Mouse (Mus musculus) spleen, postnatal 4 days (tissue): Measurements from ENCODE around the gene Ccdc162.
A peak's percentile ranks its signal among the peaks of the same experiment; 100 is the strongest.
"Not testable (repeated sequence)": the region's sequence is repeated elsewhere in the genome, so short reads cannot be mapped to it uniquely, and the experiment has no call there.

Experiments used
- DNase-seq, 2 experiments: peaks; one replicate each; pipeline ENCODE4 v3.0.0; 2022; ENCODE audit warnings: low spot score in 2 of 2

Gene Ccdc162

GRCm38 (mm10) chr10:41538986-41539385, 177.4 kb downstream of the Ccdc162 start:
- no peak for DNase-seq

- no peak for DNase-seq
Observed at GRCm38 (mm10) chr10:41537983-41538330, 178.5 kb downstream of the Ccdc162 start.

GRCm38 (mm10) chr10:41537226-41537982, 179.0 kb downstream of the Ccdc162 start:
- DNase-seq = no peak

- DNase-seq = no peak
Observed at GRCm38 (mm10) chr10:41536714-41537113, 179.7 kb downstream of the Ccdc162 start.

GRCm38 (mm10) chr10:41535991-41536390, 180.4 kb downstream of the Ccdc162 start:
- DNase-seq = no peak

GRCm38 (mm10) chr10:41529972-41530371, 186.5 kb downstream of the Ccdc162 start:
- DNase-seq = no peak

- no peak for DNase-seq
Observed at GRCm38 (mm10) chr10:41525696-41526095, 190.7 kb downstream of the Ccdc162 start.

- no peak for DNase-seq
Observed at GRCm38 (mm10) chr10:41523386-41523785, 193.0 kb downstream of the Ccdc162 start.

GRCm38 (mm10) chr10:41520410-41520673, 196.1 kb downstream of the Ccdc162 start:
- no peak for DNase-seq

- DNase-seq = peak; percentile 59 to 85
Observed at GRCm38 (mm10) chr10:41519640-41520409, 196.6 kb downstream of the Ccdc162 start.

- DNase-seq = peak; percentile 91 to 97
Observed at GRCm38 (mm10) chr10:41518981-41519618, 197.3 kb downstream of the Ccdc162 start, which contains the start of gene Cd164. Gene Cd164 (plus strand): TSS chr10:41519414.

GRCm38 (mm10) chr10:41518508-41518980, 197.9 kb downstream of the Ccdc162 start:
- DNase-seq = peak; percentile 75 to 87

- DNase-seq = no peak
Observed at GRCm38 (mm10) chr10:41514921-41515320, 201.5 kb downstream of the Ccdc162 start.

GRCm38 (mm10) chr10:41514301-41514700, 202.1 kb downstream of the Ccdc162 start:
- DNase-seq = no peak

- DNase-seq = no peak
Observed at GRCm38 (mm10) chr10:41509160-41509559, 207.3 kb downstream of the Ccdc162 start.

GRCm38 (mm10) chr10:41505446-41505845, 211.0 kb downstream of the Ccdc162 start:
- DNase-seq = not testable (repeated sequence)

- no peak for DNase-seq
Observed at GRCm38 (mm10) chr10:41504996-41505395, 211.4 kb downstream of the Ccdc162 start.

GRCm38 (mm10) chr10:41500941-41501340, 215.5 kb downstream of the Ccdc162 start:
- no peak for DNase-seq

- no peak for DNase-seq
Observed at GRCm38 (mm10) chr10:41491111-41491510, 225.3 kb downstream of the Ccdc162 start.

- DNase-seq = no peak
Observed at GRCm38 (mm10) chr10:41490518-41490873, 225.9 kb downstream of the Ccdc162 start.

- DNase-seq = peak; percentile 88 to 92
Observed at GRCm38 (mm10) chr10:41489708-41490517, 226.5 kb downstream of the Ccdc162 start, which contains the start of the genes Smpd2 and Ppil6. Gene Smpd2 (minus strand): TSS chr10:41490369. Gene Ppil6 (plus strand): TSS chr10:41490439.

GRCm38 (mm10) chr10:41489294-41489693, 227.1 kb downstream of the Ccdc162 start:
- no peak for DNase-seq
